Mouse (Mus musculus): ENCODE data around the gene Ddit4.

The Ddit4 gene

DNA sequence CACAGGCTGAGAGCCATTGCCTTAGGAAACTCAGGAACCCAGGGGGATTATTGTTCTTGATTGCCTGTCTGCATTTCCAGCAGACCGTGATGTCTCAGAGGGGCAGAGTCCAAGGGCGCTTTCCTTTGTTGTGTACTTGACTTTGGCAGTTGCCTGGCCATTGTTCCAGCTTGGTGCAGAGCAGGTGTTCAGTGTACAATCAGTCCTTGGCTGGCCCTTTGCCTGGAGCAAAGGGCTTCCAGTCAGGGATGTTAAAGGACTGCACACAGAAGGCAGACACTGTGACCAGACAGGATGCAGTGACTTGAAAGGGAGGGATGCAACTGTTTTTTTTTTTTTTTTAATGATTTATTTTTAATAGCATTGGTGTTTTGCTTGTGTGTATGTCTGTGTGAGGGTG, 20.9 kb upstream of the Ddit4 start:
- DNase-seq (ENCODE audit: low spot score in 2 of 2) = no peak

DNA sequence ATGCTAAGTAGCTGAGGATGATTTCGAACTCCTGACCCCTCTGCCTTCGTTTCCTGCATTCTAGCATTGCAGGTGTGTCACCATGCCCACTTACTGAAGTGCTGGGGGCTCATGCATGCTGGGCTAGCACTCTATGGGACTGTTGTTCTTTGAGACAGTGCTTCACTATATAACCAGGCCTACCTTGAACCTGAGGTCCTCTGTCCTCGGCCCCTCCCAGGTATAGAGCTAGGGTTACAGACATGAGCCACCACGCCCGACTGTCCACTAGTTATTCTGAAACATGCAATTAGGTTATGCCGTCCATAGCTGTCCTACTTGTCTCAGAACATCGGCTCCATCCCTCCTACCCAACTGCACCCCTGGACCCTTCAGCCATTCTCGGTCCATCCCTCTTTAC, 20.2 kb upstream of the Ddit4 start:
- DNase-seq (ENCODE audit: low spot score in 2 of 2) = no peak

DNA sequence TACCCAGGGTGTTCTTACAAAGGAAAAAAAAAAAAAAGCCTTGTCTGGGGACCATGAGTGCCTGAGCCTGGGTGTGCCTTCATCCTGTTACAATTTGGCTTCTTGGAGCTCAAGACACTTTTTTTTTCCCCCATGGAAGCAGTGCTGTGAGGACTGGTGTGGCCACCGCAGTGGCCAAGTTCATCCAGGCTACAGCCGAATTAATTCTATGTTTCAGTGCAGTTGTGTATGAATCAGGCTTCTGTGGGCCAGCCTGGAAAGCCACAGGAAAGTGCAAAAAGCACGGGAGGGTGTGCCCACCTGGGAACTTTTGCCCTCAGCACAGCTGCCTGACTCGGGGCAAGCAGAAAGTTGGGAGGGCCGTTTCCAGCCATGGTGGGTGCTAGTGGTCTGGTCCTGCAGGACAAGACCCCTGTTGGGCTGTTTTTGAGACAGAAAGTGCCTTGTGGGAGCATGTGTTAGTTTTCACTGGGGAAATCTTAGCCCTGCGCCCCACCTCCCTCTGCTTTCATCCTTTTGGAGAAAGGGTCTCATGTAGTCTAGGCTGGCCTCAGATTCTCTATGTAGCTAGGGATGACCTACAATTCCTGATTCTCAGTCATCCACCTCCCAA, 18.9 kb upstream of the Ddit4 start:
- no peak for DNase-seq (ENCODE audit: low spot score in 2 of 2)

- peak; percentile 64 to 69 for DNase-seq (ENCODE audit: low spot score in 2 of 2)
Observed at GRCm38 (mm10) chr10:59969821-59970449, 18.3 kb upstream of the Ddit4 start.

DNA sequence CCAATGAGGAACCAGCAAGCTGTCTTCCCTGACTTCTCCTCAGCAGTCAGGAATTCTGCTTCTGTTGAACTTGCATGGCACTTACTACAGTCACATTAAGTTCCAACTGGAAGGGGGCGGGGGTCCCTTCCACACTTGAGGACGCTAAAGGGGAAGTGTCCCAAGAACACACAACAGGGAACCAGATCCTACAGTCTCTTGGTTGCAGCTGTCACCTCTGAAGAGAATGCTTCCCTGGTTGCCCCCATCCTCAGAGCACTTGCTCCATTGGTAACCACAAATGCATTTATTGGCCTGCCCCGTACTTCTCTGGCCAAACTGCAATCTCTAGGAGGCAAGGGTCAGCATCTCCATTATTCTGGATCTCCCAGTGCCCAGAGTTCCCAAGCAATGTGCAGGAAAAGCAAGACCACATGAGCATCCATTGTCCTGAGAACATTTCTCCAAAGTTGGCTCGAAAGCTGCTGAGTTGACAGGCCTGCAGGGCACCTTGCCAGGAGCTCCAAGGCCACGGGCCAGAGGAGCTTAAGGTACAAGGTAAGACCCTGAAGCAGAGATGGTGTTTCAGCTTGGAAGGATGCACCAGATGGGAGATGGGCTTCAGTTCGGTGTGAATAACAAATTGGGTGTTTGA, 15.8 kb upstream of the Ddit4 start:
- no peak for DNase-seq (ENCODE audit: low spot score in 2 of 2)

DNA sequence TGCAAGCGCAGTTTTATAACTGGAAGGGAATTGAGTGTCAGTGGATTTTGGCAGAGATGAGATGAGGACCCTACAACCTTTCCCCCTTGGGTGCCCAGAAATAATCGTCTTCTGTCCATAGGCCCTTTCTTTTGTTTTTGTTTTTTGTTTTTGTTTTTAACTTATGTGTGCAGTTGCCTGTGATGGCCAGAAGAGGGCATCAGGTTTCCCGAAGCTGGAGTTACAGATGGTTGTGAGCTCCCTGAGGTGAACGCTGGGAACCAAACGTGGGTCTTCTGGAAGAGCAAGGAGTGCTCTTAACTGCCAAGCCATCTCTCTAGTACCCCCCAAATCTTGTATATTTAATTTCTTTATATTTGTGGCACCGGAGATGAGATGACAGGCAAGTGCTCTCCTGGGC, 15.1 kb upstream of the Ddit4 start:
- DNase-seq (ENCODE audit: low spot score in 2 of 2) = no peak

- no peak for DNase-seq (ENCODE audit: low spot score in 2 of 2)
Observed at GRCm38 (mm10) chr10:59965788-59966187, 14.2 kb upstream of the Ddit4 start.

- DNase-seq (ENCODE audit: low spot score in 2 of 2) = no peak
Observed at GRCm38 (mm10) chr10:59965362-59965695, 13.7 kb upstream of the Ddit4 start.

DNA sequence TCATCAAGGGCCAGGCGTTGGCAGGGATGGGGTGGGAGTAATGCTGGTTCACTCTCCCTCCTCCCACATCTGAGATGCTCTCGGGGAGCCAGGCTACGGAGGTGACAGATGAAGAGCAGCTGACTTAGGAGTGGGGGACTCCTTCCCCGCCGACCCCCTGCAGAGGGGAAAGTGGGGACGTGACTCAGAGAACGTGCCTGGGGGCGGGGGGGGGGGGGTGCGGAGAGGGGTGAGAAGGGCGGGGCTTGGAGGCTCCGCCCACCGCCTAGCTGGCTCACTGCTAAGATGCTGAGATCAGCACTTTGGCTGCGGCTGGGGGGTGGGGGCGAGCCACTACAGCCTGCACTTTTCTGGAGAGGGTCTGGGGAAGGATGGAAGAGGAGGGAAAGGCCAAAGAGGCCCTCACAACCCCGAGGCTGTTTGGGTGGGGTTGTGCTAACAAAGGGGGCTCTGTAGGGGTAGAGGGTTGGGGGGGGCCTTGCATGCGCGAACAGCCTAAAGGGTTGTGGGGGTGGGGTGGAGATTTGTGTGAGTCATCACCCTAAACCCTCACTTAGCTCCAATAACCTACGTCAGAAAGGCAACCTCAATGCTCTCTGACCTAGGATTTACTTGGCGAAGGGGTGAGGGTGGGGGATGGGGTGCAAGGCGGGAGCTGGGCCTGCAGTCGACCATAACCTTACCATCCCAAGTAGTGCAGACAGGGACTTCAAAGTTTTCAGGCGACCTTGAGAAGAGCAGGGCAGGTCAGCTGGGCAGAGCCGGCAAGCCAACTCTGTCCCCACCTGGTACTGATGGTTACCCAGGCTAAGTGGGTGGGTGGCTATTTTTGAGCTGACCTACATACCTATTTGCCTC, 13.1 kb upstream of the Ddit4 start:
- DNase-seq (ENCODE audit: low spot score in 2 of 2) = no peak

GRCm38 (mm10) chr10:59963609-59964008, 12.0 kb upstream of the Ddit4 start:
- no peak for DNase-seq (ENCODE audit: low spot score in 2 of 2)

DNA sequence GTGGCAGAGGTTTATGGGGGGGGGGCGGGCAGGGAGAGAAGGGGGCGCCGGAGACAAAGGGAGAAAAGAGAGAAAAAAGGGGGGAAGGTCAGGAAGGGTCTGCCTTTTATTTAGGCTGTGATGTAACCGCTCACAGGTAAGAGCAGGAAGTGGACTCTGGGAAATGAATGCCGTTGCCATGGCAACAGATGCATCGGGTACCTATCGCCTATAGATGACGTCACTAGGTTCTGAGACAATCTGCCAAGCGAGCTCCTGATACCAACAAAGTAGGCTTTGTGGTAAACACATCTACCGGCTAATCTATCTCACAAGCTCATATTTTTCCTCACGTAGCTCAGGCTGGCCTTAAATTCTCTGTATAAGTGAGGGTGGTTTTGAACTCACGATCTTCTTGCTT, 7.9 kb upstream of the Ddit4 start:
- DNase-seq (ENCODE audit: low spot score in 2 of 2) = no peak

DNA sequence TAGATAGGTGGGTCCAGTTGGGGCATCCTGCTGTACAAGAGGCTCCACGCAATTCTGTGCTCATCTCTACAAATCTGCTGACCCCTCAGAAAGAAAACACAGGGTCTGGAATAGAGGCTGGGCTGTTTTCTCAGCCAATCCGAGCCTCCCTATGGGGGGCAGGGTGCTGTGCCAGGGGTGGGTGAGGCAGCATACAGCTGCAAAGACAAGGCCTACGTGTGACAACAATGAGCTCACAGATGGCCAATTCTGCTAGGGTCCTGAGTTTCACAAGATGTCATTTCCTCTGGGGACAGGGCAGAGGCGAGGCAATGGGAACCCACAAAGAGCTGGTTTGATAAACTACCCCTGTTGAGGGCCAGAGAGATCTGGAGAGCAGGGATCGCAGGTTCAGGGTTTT, 6.8 kb upstream of the Ddit4 start:
- no peak for DNase-seq (ENCODE audit: low spot score in 2 of 2)

GRCm38 (mm10) chr10:59957171-59958149, 5.8 kb upstream of the Ddit4 start:
- DNase-seq (ENCODE audit: low spot score in 2 of 2) = no peak

- DNase-seq (ENCODE audit: low spot score in 2 of 2) = no peak
Observed at GRCm38 (mm10) chr10:59956681-59957080, 5.0 kb upstream of the Ddit4 start.

DNA sequence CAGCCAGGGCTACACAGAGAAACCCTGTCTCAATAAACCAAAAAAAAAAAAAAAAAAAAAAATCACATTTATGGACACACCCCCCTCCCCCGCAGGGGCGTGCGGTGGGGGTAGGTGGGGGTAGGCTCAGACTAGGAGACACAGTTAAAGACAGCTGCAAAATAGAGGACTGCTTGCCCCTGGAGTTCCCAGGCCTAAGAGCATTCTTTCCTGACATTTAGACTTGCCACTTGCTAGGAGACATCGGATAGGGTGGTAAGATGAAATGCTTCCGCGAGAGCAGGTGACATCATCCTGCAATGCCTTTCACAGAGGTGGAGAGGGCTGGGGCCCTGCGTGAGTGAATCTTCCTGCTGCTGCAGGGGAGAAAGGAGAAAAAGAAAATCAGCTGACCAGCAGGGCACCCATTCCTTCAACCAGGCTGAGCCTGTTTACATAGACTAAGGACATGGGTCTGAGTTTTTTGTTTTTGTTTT, 2.0 kb upstream of the Ddit4 start:
- no peak for DNase-seq (ENCODE audit: low spot score in 2 of 2)

- no peak for DNase-seq (ENCODE audit: low spot score in 2 of 2)
Observed at GRCm38 (mm10) chr10:59952781-59953563, 1.3 kb upstream of the Ddit4 start.

- DNase-seq (ENCODE audit: low spot score in 2 of 2) = peak in 1 of 2 experiments; percentile 68
Observed at GRCm38 (mm10) chr10:59952152-59952780, 632 bp upstream of the Ddit4 start.

GRCm38 (mm10) chr10:59950716-59951191, 880 bp downstream of the Ddit4 start:
- peak; percentile 79 to 84 for DNase-seq (ENCODE audit: low spot score in 2 of 2)

GRCm38 (mm10) chr10:59949783-59950605, 1.6 kb downstream of the Ddit4 start:
- DNase-seq (ENCODE audit: low spot score in 2 of 2) = no peak
